Mouse (Mus musculus): ENCODE results near the gene Aox2.

GRCm38 (mm10) chr1:58238440-58238839, 39.7 kb upstream of the Aox2 start:
- TF ChIP-seq TBP (conservative IDR thresholded peaks at IDR 0.05; ENCODE audit: low read depth, low read length) (no peak), EP300 (IDR thresholded peaks at IDR 0.05; ENCODE audit: low read length) (no peak), RCOR1 (conservative IDR thresholded peaks at IDR 0.05; ENCODE audit: low read depth, low read length) (no peak), JUND (conservative IDR thresholded peaks at IDR 0.05; ENCODE audit: low read depth, low read length) (no peak), TCF12 (IDR thresholded peaks at IDR 0.05; ENCODE audit: low read depth, low read length) (no peak)
